Mouse (Mus musculus): ENCODE measurements around the gene Map3k14. TPM values are rescaled to one million over a fixed set of nuclear protein-coding genes. Genes with fewer than 3 reads are reported as not detected.

Gene Map3k14
- total and polyA plus RNA-seq, 3 experiments, result 0.39 to 0.99 TPM; not detected in 1

- H3K4me1 ChIP-seq (ENCODE audit: control insufficient read depth in 1 of 2, insufficient read depth in 2 of 2, low read length in 2 of 2), result peaks cover 7 to 25% of the 10 kb centered on the region in 2 experiments; a peak in 3 of 4 replicates
- no peak for DNase-seq (ENCODE audit: low read depth, low spot score)
- H3K9ac ChIP-seq (ENCODE audit: control insufficient read depth, low read depth, low read length, poor library complexity, severe bottlenecking), result peak within 1 kb of the TSS; percentile 59
Measured at GRCm38 (mm10) chr11:103170494-103171285, 96.6 kb downstream of the Map3k14 start, which contains the start of gene Fmnl1. Gene Fmnl1, plus strand, starts transcription at chr11:103171107.

DNA sequence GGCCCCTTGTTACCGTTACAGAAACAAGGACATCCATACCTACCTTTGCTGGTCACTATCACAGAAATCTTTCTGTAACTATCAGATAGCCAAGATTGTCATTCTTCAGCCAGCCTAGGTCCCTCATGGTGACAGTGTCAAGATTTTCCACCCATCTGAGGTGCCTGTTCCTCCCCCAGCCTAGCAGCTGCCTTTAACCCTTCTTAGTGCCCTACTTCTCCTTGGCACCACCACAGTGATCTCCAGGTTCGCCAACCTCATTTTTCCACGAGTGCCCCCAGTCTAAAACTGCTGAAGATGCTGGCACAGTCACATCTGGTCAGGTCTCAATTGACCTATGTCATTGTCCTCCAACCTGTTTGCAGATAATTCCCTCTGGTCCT, 97.2 kb downstream of the Map3k14 start:
- TF ChIP-seq UBTF (IDR thresholded peaks at IDR 0.05; ENCODE audit: borderline replicate concordance, insufficient read depth, low read depth, low read length) (no peak), JUND (IDR thresholded peaks at IDR 0.05; ENCODE audit: low read depth, low read length) (no peak), CHD2 (IDR thresholded peaks at IDR 0.05; ENCODE audit: low read length) (no peak), ETS1 (IDR thresholded peaks at IDR 0.05; ENCODE audit: low read depth, low read length) (no peak), USF1 (IDR thresholded peaks at IDR 0.05; ENCODE audit: low read depth, low read length) (no peak), MAZ (IDR thresholded peaks at IDR 0.05; ENCODE audit: low read depth, low read length) (no peak), E2F4 (IDR thresholded peaks at IDR 0.05; ENCODE audit: borderline replicate concordance, low read depth, low read length) (no peak), SIN3A (IDR thresholded peaks at IDR 0.05; ENCODE audit: low read length) (no peak), TBP (IDR thresholded peaks at IDR 0.05; ENCODE audit: low read depth, low read length) (no peak), HCFC1 (IDR thresholded peaks at IDR 0.05; ENCODE audit: low read depth, low read length) (no peak)

More at GRCm38 (mm10) chr11:103170494-103171285, 96.6 kb downstream of the Map3k14 start, which contains the start of gene Fmnl1:
- Histone ChIP-seq H3K36me3 (ENCODE audit: control insufficient read depth in 1 of 2, insufficient read depth in 2 of 2, low read length in 2 of 2) (peaks cover 0 to 14% of the 10 kb centered on the region in 2 experiments; a peak in 2 of 4 replicates), H3K9me3 (replicated peaks; ENCODE audit: insufficient read depth, low read length) (no peaks in the 10 kb centered on the region), H3K27me3 (ENCODE audit: control insufficient read depth in 1 of 2, insufficient read depth in 2 of 2, low read length in 2 of 2) (peaks cover 3 to 12% of the 10 kb centered on the region in 2 experiments; a peak in 3 of 4 replicates), H3K79me2 (ENCODE audit: control insufficient read depth, insufficient read depth, low read length, poor library complexity) (no peaks in the 10 kb centered on the region; the same call in 1 of the 2 replicates), H3K27ac (ENCODE audit: control insufficient read depth, low read depth, low read length) (no peak within 1 kb of the TSS), H3K4me3 (ENCODE audit: control insufficient read depth in 1 of 2, insufficient read depth in 1 of 2, low read depth in 2 of 2, low read length in 2 of 2) (peak within 1 kb of the TSS; percentile 45 to 50)
- TF ChIP-seq GATA1 (IDR thresholded peaks at IDR 0.05; ENCODE audit: low read depth, low read length) (no peak), UBTF (IDR thresholded peaks at IDR 0.05; ENCODE audit: borderline replicate concordance, insufficient read depth, low read depth, low read length) (peak; percentile 76; the same call in 1 of the 2 replicates)

More for the DNA sequence above, 97.2 kb downstream of the Map3k14 start:
- H3K27me3 ChIP-seq (ENCODE audit: control insufficient read depth in 1 of 2, insufficient read depth in 2 of 2, low read length in 2 of 2), result peaks cover 3 to 12% of the 10 kb centered on the region in 2 experiments; a peak in 3 of 4 replicates
- H3K4me3 ChIP-seq (ENCODE audit: control insufficient read depth in 1 of 2, insufficient read depth in 1 of 2, low read depth in 2 of 2, low read length in 2 of 2), result no peak overlapping the region
- H3K79me2 ChIP-seq (ENCODE audit: control insufficient read depth, insufficient read depth, low read length, poor library complexity), result no peaks in the 10 kb centered on the region; the same call in 1 of the 2 replicates
- DNase-seq (ENCODE audit: low read depth, low spot score), result no peak
- no peak overlapping the region for H3K9ac ChIP-seq (ENCODE audit: control insufficient read depth, low read depth, low read length, poor library complexity, severe bottlenecking)
- no peak overlapping the region for H3K27ac ChIP-seq (ENCODE audit: control insufficient read depth, low read depth, low read length)
- peaks cover 5 to 21% of the 10 kb centered on the region in 2 experiments; a peak in 3 of 4 replicates for H3K4me1 ChIP-seq (ENCODE audit: control insufficient read depth in 1 of 2, insufficient read depth in 2 of 2, low read length in 2 of 2)
- H3K36me3 ChIP-seq (ENCODE audit: control insufficient read depth in 1 of 2, insufficient read depth in 2 of 2, low read length in 2 of 2), result peaks cover 0 to 9% of the 10 kb centered on the region in 2 experiments; a peak in 2 of 4 replicates
- no peaks in the 10 kb centered on the region for H3K9me3 ChIP-seq (replicated peaks; ENCODE audit: insufficient read depth, low read length)

Other genes starting within 250 kb of the Map3k14 start
- 70.5 and 85.1 TPM in 2 replicates for gene Nmt1, start 239.3 kb downstream of the Map3k14 start, total RNA-seq (2012; rRNA removed)
- 100 to 1,000 TPM in 1 of 2 experiments, 10 to 100 TPM in 1; 29.8 to 147 TPM for gene Nmt1, start 239.3 kb downstream of the Map3k14 start, polyA plus RNA-seq (2012; ENCODE audit: insufficient read depth in 1 of 2, insufficient read length in 2 of 2, low read depth in 1 of 2, low replicate concordance in 2 of 2, missing spikeins in 1 of 2)
- gene Dcakd, start 239.1 kb downstream of the Map3k14 start, total RNA-seq (2012; rRNA removed), result 15.6 and 16.2 TPM in 2 replicates
- 100 to 1,000 TPM in 1 of 2 experiments, 10 to 100 TPM in 1; 82.3 to 112 TPM for gene Dcakd, start 239.1 kb downstream of the Map3k14 start, polyA plus RNA-seq (2012; ENCODE audit: insufficient read depth in 1 of 2, insufficient read length in 2 of 2, low read depth in 1 of 2, low replicate concordance in 2 of 2, missing spikeins in 1 of 2)
- 1.7 and 2.0 TPM in 2 replicates for gene Plcd3, start 165.8 kb downstream of the Map3k14 start, total RNA-seq (2012; rRNA removed)
- gene Plcd3, start 165.8 kb downstream of the Map3k14 start, polyA plus RNA-seq (2012; ENCODE audit: insufficient read depth in 1 of 2, insufficient read length in 2 of 2, low read depth in 1 of 2, low replicate concordance in 2 of 2, missing spikeins in 1 of 2), result 1 to 10 TPM in 1 of 2 experiments, not detected in 1; 2.6 TPM
- gene Acbd4, start 165.8 kb downstream of the Map3k14 start, total RNA-seq (2012; rRNA removed), result 15.2 and 16.6 TPM in 2 replicates
- 10 to 100 TPM in 1 of 2 experiments, not detected in 1; 18.3 TPM for gene Acbd4, start 165.8 kb downstream of the Map3k14 start, polyA plus RNA-seq (2012; ENCODE audit: insufficient read depth in 1 of 2, insufficient read length in 2 of 2, low read depth in 1 of 2, low replicate concordance in 2 of 2, missing spikeins in 1 of 2)
- gene Hexim1, start 151.2 kb downstream of the Map3k14 start, total RNA-seq (2012; rRNA removed), result 17.3 and 18.4 TPM in 2 replicates
- 10 to 100 TPM in 1 of 2 experiments, not detected in 1; 25.4 TPM for gene Hexim1, start 151.2 kb downstream of the Map3k14 start, polyA plus RNA-seq (2012; ENCODE audit: insufficient read depth in 1 of 2, insufficient read length in 2 of 2, low read depth in 1 of 2, low replicate concordance in 2 of 2, missing spikeins in 1 of 2)
- gene Hexim2, start 135.0 kb downstream of the Map3k14 start, total RNA-seq (2012; rRNA removed), result 12.3 and 17.2 TPM in 2 replicates
- gene Hexim2, start 135.0 kb downstream of the Map3k14 start, polyA plus RNA-seq (2012; ENCODE audit: insufficient read depth in 1 of 2, insufficient read length in 2 of 2, low read depth in 1 of 2, low replicate concordance in 2 of 2, missing spikeins in 1 of 2), result 10 to 100 TPM in 1 of 2 experiments, not detected in 1; 12.5 TPM
- gene Fmnl1, start 96.4 kb downstream of the Map3k14 start, total RNA-seq (2012; rRNA removed), result 1.4 and 1.7 TPM in 2 replicates
- gene Fmnl1, start 96.4 kb downstream of the Map3k14 start, polyA plus RNA-seq (2012; ENCODE audit: insufficient read depth in 1 of 2, insufficient read length in 2 of 2, low read depth in 1 of 2, low replicate concordance in 2 of 2, missing spikeins in 1 of 2), result 10 to 100 TPM in 1 of 2 experiments, not detected in 1; 17.2 TPM
- gene 1700023F06Rik, start 58.9 kb downstream of the Map3k14 start, total RNA-seq (2012; rRNA removed), result not detected in 2 replicates
- not detected for gene 1700023F06Rik, start 58.9 kb downstream of the Map3k14 start, polyA plus RNA-seq (2012; ENCODE audit: insufficient read depth in 1 of 2, insufficient read length in 2 of 2, low read depth in 1 of 2, low replicate concordance in 2 of 2, missing spikeins in 1 of 2)
- gene Spata32, start 49.0 kb downstream of the Map3k14 start, total RNA-seq (2012; rRNA removed), result not detected in 2 replicates
- not detected for gene Spata32, start 49.0 kb downstream of the Map3k14 start, polyA plus RNA-seq (2012; ENCODE audit: insufficient read depth in 1 of 2, insufficient read length in 2 of 2, low read depth in 1 of 2, low replicate concordance in 2 of 2, missing spikeins in 1 of 2)
- 6.3 TPM in 2 replicates for gene Arhgap27, start 96.2 kb upstream of the Map3k14 start, total RNA-seq (2012; rRNA removed)
- 10 to 100 TPM in 1 of 2 experiments, not detected in 1; 15.0 TPM for gene Arhgap27, start 96.2 kb upstream of the Map3k14 start, polyA plus RNA-seq (2012; ENCODE audit: insufficient read depth in 1 of 2, insufficient read length in 2 of 2, low read depth in 1 of 2, low replicate concordance in 2 of 2, missing spikeins in 1 of 2)
- 3.4 and 4.0 TPM in 2 replicates for gene Plekhm1, start 145.2 kb upstream of the Map3k14 start, total RNA-seq (2012; rRNA removed)
- 10 to 100 TPM in 1 of 2 experiments, not detected in 1; 10.0 TPM for gene Plekhm1, start 145.2 kb upstream of the Map3k14 start, polyA plus RNA-seq (2012; ENCODE audit: insufficient read depth in 1 of 2, insufficient read length in 2 of 2, low read depth in 1 of 2, low replicate concordance in 2 of 2, missing spikeins in 1 of 2)
- gene Lrrc37a, start 237.1 kb upstream of the Map3k14 start, total RNA-seq (2012; rRNA removed), result not detected in 2 replicates
- gene Lrrc37a, start 237.1 kb upstream of the Map3k14 start, polyA plus RNA-seq (2012; ENCODE audit: insufficient read depth in 1 of 2, insufficient read length in 2 of 2, low read depth in 1 of 2, low replicate concordance in 2 of 2, missing spikeins in 1 of 2), result not detected

Data from MEL (cell line).